Mouse (Mus musculus): ENCODE measurements around the gene Rfng.

DNA sequence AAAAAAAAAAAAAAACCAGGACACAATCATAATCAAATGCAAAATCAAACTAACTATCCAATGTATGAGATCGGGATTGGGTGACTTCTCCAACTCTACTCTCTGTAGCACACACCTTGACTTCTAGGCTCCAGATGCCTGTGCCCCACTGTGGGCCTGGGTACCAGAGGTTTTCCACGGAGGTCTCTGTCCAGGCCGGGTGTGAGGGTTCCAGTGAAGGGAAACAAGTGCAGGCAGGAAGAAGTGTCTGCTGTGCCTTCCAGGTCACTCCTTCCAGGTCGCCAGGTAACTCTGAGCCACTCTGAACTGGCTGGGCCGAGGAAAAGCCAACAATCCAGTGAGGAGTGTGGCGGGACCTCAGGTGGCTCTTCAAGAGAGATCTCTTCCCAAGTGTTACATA, 47.6 kb downstream of the Rfng start:
- TF ChIP-seq CTCF (IDR thresholded peaks at IDR 0.05; ENCODE audit: low read depth, low read length), result no peak
- no peak for TF ChIP-seq POLR2A (IDR thresholded peaks at IDR 0.05; ENCODE audit: extremely low read depth, insufficient read depth, low read length)

Data from liver, adult 2 months (tissue).